Mouse (Mus musculus): ENCODE data around the gene Runx2. TPM values are rescaled to one million over a fixed set of nuclear protein-coding genes. Genes with fewer than 3 reads are reported as not detected.

Runx2 gene
- total RNA-seq, 1 experiment from 2014 or later = 39.0 TPM

- no peak for ATAC-seq (replicated peaks in 1 of 2; ENCODE audit: insufficient read depth in 1 of 2, low FRiP score in 2 of 2, low TSS enrichment in 1 of 2, low read depth in 1 of 2, poor library complexity in 2 of 2, severe bottlenecking in 2 of 2)
Observed at GRCm38 (mm10) chr17:44733544-44734310, 80.9 kb downstream of the Runx2 start.

- no peak; a peak in 2 of 4 replicates for ATAC-seq (replicated peaks in 1 of 2; ENCODE audit: insufficient read depth in 1 of 2, low FRiP score in 2 of 2, low TSS enrichment in 1 of 2, low read depth in 1 of 2, poor library complexity in 2 of 2, severe bottlenecking in 2 of 2)
Observed at GRCm38 (mm10) chr17:44728464-44728863, 86.1 kb downstream of the Runx2 start.

GRCm38 (mm10) chr17:44727675-44728074, 86.9 kb downstream of the Runx2 start:
- ATAC-seq (replicated peaks in 1 of 2; ENCODE audit: insufficient read depth in 1 of 2, low FRiP score in 2 of 2, low TSS enrichment in 1 of 2, low read depth in 1 of 2, poor library complexity in 2 of 2, severe bottlenecking in 2 of 2) = no peak

- peak in 1 of 2 experiments; percentile 43; a peak in 1 of 4 replicates for ATAC-seq (replicated peaks in 1 of 2; ENCODE audit: insufficient read depth in 1 of 2, low FRiP score in 2 of 2, low TSS enrichment in 1 of 2, low read depth in 1 of 2, poor library complexity in 2 of 2, severe bottlenecking in 2 of 2)
Observed at GRCm38 (mm10) chr17:44724805-44725480, 89.7 kb downstream of the Runx2 start.

GRCm38 (mm10) chr17:44724255-44724654, 90.3 kb downstream of the Runx2 start:
- no peak for ATAC-seq (replicated peaks in 1 of 2; ENCODE audit: insufficient read depth in 1 of 2, low FRiP score in 2 of 2, low TSS enrichment in 1 of 2, low read depth in 1 of 2, poor library complexity in 2 of 2, severe bottlenecking in 2 of 2)

- no peak for ATAC-seq (replicated peaks in 1 of 2; ENCODE audit: insufficient read depth in 1 of 2, low FRiP score in 2 of 2, low TSS enrichment in 1 of 2, low read depth in 1 of 2, poor library complexity in 2 of 2, severe bottlenecking in 2 of 2)
Observed at GRCm38 (mm10) chr17:44722103-44722792, 92.3 kb downstream of the Runx2 start.

GRCm38 (mm10) chr17:44718591-44718990, 96.0 kb downstream of the Runx2 start:
- ATAC-seq (replicated peaks in 1 of 2; ENCODE audit: insufficient read depth in 1 of 2, low FRiP score in 2 of 2, low TSS enrichment in 1 of 2, low read depth in 1 of 2, poor library complexity in 2 of 2, severe bottlenecking in 2 of 2) = 0 out of 4 replicates have a peak, but pooled peaks of 1 of the 2 experiments have one; percentile 24

GRCm38 (mm10) chr17:44718036-44718435, 96.6 kb downstream of the Runx2 start:
- peak in 1 of 2 experiments; percentile 25; a peak in 1 of 4 replicates for ATAC-seq (replicated peaks in 1 of 2; ENCODE audit: insufficient read depth in 1 of 2, low FRiP score in 2 of 2, low TSS enrichment in 1 of 2, low read depth in 1 of 2, poor library complexity in 2 of 2, severe bottlenecking in 2 of 2)

- ATAC-seq (replicated peaks in 1 of 2; ENCODE audit: insufficient read depth in 1 of 2, low FRiP score in 2 of 2, low TSS enrichment in 1 of 2, low read depth in 1 of 2, poor library complexity in 2 of 2, severe bottlenecking in 2 of 2) = no peak
Observed at GRCm38 (mm10) chr17:44714116-44714515, 100.5 kb downstream of the Runx2 start.

GRCm38 (mm10) chr17:44713404-44713803, 101.2 kb downstream of the Runx2 start:
- no peak for ATAC-seq (replicated peaks in 1 of 2; ENCODE audit: insufficient read depth in 1 of 2, low FRiP score in 2 of 2, low TSS enrichment in 1 of 2, low read depth in 1 of 2, poor library complexity in 2 of 2, severe bottlenecking in 2 of 2)

GRCm38 (mm10) chr17:44709516-44710252, 104.9 kb downstream of the Runx2 start:
- ATAC-seq (replicated peaks in 1 of 2; ENCODE audit: insufficient read depth in 1 of 2, low FRiP score in 2 of 2, low TSS enrichment in 1 of 2, low read depth in 1 of 2, poor library complexity in 2 of 2, severe bottlenecking in 2 of 2) = peak; percentile 65 to 81

GRCm38 (mm10) chr17:44707956-44708355, 106.6 kb downstream of the Runx2 start:
- no peak for ATAC-seq (replicated peaks in 1 of 2; ENCODE audit: insufficient read depth in 1 of 2, low FRiP score in 2 of 2, low TSS enrichment in 1 of 2, low read depth in 1 of 2, poor library complexity in 2 of 2, severe bottlenecking in 2 of 2)

- ATAC-seq (replicated peaks in 1 of 2; ENCODE audit: insufficient read depth in 1 of 2, low FRiP score in 2 of 2, low TSS enrichment in 1 of 2, low read depth in 1 of 2, poor library complexity in 2 of 2, severe bottlenecking in 2 of 2) = peak; percentile 14 to 19; a peak in 1 of 4 replicates
Observed at GRCm38 (mm10) chr17:44706531-44706930, 108.1 kb downstream of the Runx2 start.

GRCm38 (mm10) chr17:44702506-44703298, 111.9 kb downstream of the Runx2 start:
- peak in 1 of 2 experiments; percentile 48; a peak in 1 of 4 replicates for ATAC-seq (replicated peaks in 1 of 2; ENCODE audit: insufficient read depth in 1 of 2, low FRiP score in 2 of 2, low TSS enrichment in 1 of 2, low read depth in 1 of 2, poor library complexity in 2 of 2, severe bottlenecking in 2 of 2)

GRCm38 (mm10) chr17:44701531-44701930, 113.1 kb downstream of the Runx2 start:
- ATAC-seq (replicated peaks in 1 of 2; ENCODE audit: insufficient read depth in 1 of 2, low FRiP score in 2 of 2, low TSS enrichment in 1 of 2, low read depth in 1 of 2, poor library complexity in 2 of 2, severe bottlenecking in 2 of 2) = no peak

- no peak for ATAC-seq (replicated peaks in 1 of 2; ENCODE audit: insufficient read depth in 1 of 2, low FRiP score in 2 of 2, low TSS enrichment in 1 of 2, low read depth in 1 of 2, poor library complexity in 2 of 2, severe bottlenecking in 2 of 2)
Observed at GRCm38 (mm10) chr17:44700326-44700725, 114.3 kb downstream of the Runx2 start.
